Mouse (Mus musculus): ENCODE measurements at regions not wholly inside any gene's neighbourhood (a gene's known extent, or its start where the extent isn't known, plus 50 kb on each side); places are given as distances from the start of the nearest gene placed in this dataset.
"Not testable (repeated sequence)": the region's sequence is repeated elsewhere in the genome, so short reads cannot be mapped to it uniquely, and the experiment has no call there.

GRCm38 (mm10) chr16:42546229-42547163, 206.0 kb upstream of the Gap43 start:
- no peak for DNase-seq (ENCODE audit: low spot score)

DNA sequence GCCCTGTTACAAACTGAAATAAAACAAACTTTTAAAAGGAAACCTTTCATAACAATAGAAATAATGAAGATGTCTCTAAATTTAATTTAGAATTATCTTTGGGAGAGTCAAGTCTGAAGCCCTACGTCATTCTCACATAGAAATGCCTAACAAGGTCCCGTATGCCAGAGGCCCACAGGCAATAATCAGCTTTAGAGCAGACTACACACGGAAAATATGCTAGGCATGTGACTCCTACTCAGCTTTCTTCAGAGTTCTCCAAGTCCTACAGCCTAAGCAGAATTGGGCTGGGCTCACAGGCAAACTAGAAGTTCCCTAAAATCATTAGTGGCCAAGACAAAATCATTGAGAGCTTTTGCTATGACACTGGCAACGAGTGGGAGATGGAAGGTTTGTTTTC, 176.9 kb upstream of the Gap43 start:
- DNase-seq (ENCODE audit: low spot score), result peak; percentile 8

DNA sequence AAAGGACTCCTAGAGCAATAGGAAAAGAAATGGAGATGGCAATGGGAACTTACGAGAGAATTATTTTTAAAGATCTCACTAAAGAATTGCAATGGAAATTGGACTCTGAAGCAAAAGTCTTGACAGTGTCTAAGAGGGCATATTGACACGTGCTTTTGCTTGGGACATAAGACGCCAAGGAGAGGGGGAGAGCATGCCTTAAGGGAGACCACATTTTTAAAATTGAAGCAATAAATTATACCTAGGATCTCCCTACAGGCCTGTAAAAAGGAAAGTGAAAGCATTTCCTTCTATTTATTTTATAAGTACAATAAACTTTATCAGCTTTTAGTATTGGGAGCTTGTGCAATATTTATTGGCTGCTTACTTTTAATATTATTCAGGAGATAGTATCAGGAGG, 175.5 kb upstream of the Gap43 start:
- DNase-seq (ENCODE audit: low spot score), result no peak

- no peak for DNase-seq (ENCODE audit: low spot score)
Measured at GRCm38 (mm10) chr16:42505107-42505506, 164.7 kb upstream of the Gap43 start.

GRCm38 (mm10) chr16:42501713-42502112, 161.3 kb upstream of the Gap43 start:
- no peak for DNase-seq (ENCODE audit: low spot score)

DNA sequence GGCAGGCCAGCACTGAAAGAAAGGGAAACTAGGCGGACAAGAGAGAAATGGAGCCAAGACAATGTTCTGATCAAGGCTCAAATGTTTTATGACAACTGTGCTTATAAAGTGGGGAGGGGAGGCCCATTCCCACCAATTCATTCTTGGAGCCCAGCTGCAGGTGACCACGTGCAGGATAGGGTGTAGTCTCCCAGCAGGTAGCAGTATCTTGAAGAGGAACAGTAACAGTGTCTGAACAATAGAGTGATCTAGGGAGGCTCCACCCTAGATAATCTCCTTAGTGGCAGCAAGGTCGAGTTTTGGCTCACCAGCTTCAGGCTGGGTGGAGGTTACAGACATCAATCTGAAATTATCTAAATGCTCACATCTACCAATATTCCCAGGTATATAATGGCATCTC, 160.7 kb upstream of the Gap43 start:
- DNase-seq (ENCODE audit: low spot score), result not testable (repeated sequence)

DNA sequence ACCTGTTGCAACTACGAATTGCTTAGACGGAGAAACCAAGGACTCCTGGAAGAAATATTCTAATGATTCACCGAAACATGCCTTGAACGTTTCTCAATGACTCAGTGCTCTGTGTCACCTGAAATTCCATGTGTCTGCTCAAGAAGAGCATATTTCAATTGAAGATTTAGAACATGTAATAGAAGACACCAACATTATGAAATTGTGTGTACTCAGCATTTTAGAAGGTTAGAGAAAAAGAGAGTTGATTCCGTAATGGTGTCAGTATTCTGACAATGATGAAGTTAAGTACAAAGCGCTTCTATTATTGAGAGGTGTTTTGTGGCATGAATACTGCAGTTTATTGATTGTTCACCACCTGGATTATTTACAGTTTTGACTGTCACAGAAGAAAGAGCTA, 159.1 kb upstream of the Gap43 start:
- no peak for DNase-seq (ENCODE audit: low spot score)

DNA sequence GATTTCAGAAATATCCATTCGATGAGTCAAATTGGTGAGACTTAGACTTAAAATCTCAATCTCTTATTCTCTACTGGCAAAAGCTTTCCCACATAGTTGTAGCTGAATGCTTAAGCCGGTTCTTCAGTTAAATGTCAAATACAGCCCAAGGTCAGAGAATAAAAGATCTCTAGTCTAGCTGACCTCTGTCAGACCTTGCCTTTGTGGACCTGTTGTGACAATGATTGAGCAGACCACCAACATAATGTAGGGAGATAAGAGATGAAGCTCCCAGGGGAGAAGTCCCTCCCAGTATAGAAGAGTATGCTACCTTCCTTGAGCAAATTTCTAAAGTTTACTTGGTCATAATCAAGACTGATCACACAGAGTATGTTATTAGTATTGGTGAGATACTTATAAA, 157.9 kb upstream of the Gap43 start:
- DNase-seq (ENCODE audit: low spot score), result no peak

DNA sequence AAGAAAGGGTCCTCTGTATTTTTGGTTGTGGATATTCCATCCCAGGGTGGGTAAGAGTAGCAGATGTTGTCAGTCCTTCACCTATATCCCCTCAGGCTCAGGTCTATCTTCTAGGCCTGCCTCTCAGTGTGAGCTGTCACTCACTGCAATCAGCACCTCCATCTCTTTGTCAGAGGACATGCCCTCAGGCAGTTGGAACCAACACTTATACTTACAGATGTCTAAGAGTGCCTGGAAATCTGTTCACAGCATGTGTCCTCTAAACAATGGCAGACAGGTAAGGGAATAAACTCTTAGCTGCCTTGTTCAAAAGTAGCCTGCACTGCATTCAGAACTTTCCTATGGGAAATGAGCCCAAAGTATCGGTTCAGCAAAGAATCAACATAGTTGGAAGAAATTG, 153.1 kb upstream of the Gap43 start:
- no peak for DNase-seq (ENCODE audit: low spot score)

- DNase-seq (ENCODE audit: low spot score), result no peak
Measured at GRCm38 (mm10) chr16:42488745-42489144, 148.3 kb upstream of the Gap43 start.

GRCm38 (mm10) chr16:42479978-42480377, 139.5 kb upstream of the Gap43 start:
- no peak for DNase-seq (ENCODE audit: low spot score)

GRCm38 (mm10) chr16:42466976-42467375, 126.5 kb upstream of the Gap43 start:
- no peak for DNase-seq (ENCODE audit: low spot score)

- DNase-seq (ENCODE audit: low spot score), result no peak
Measured at GRCm38 (mm10) chr16:42456335-42456984, 116.0 kb upstream of the Gap43 start.

GRCm38 (mm10) chr16:42453338-42453737, 112.9 kb upstream of the Gap43 start:
- DNase-seq (ENCODE audit: low spot score), result no peak

- DNase-seq (ENCODE audit: low spot score), result no peak
Measured at GRCm38 (mm10) chr16:42449840-42450444, 109.5 kb upstream of the Gap43 start.

GRCm38 (mm10) chr16:42444863-42445423, 104.5 kb upstream of the Gap43 start:
- no peak for DNase-seq (ENCODE audit: low spot score)

- DNase-seq (ENCODE audit: low spot score), result no peak
Measured at GRCm38 (mm10) chr16:42444408-42444862, 104.0 kb upstream of the Gap43 start.

- peak; percentile 31 for DNase-seq (ENCODE audit: low spot score)
Measured at GRCm38 (mm10) chr16:42440822-42441221, 100.4 kb upstream of the Gap43 start.

- no peak for DNase-seq (ENCODE audit: low spot score)
Measured at GRCm38 (mm10) chr16:42431529-42431928, 91.1 kb upstream of the Gap43 start.

DNA sequence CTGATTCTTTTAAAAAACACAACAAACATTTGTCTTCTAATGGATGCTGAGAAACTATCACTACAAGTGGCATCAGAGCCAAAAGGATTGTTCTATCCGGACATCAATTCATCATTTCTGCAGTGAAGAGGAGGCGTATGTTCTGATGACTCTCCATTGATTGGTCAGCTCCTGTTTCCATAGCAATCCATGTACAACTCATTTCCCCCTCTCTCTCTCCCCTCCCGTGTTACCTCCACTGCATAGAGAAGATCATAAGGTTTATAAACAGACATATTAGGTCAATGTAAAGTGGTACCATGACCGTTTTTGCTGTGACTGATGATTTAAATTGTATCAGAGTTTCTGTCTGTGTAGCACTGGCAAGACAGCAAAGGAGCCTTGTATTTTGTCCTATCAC, 76.2 kb upstream of the Gap43 start:
- no peak for DNase-seq (ENCODE audit: low spot score)

GRCm38 (mm10) chr16:42412031-42412430, 71.6 kb upstream of the Gap43 start:
- not testable (repeated sequence) for DNase-seq (ENCODE audit: low spot score)

GRCm38 (mm10) chr16:42396596-42396995, 56.1 kb upstream of the Gap43 start:
- DNase-seq (ENCODE audit: low spot score), result no peak

Data from heart, adult 8-10 months (tissue).